Mouse (Mus musculus) urinary bladder, postnatal 10 days (tissue): ENCODE data around the gene Ptpn23.
"Not testable (repeated sequence)": the region's sequence is repeated elsewhere in the genome, so short reads cannot be mapped to it uniquely, and the experiment has no call there.

Experiments used
- DNase-seq: peaks from one replicate; pipeline ENCODE4 v3.0.0; 2022; ENCODE audit warnings: low spot score

Ptpn23 gene

GRCm38 (mm10) chr9:110408099-110408773, at the start of gene Ptpn23:
Gene Ptpn23 (minus strand): TSS chr9:110408213.
- DNase-seq: peak; percentile 92

- DNase-seq: no peak
These were observed 44.5 kb upstream of the Ptpn23 start for GRCm38 (mm10) chr9:110452523-110452922.

- DNase-seq: peak; percentile 23
These were observed 41.0 kb upstream of the Ptpn23 start for GRCm38 (mm10) chr9:110448857-110449617.

GRCm38 (mm10) chr9:110448356-110448755, 40.3 kb upstream of the Ptpn23 start:
- no peak for DNase-seq

GRCm38 (mm10) chr9:110440559-110440958, 32.5 kb upstream of the Ptpn23 start:
- DNase-seq: no peak

GRCm38 (mm10) chr9:110440049-110440448, 32.0 kb upstream of the Ptpn23 start:
- no peak for DNase-seq

GRCm38 (mm10) chr9:110436041-110436440, 28.0 kb upstream of the Ptpn23 start:
- DNase-seq: no peak

GRCm38 (mm10) chr9:110433045-110433444, 25.0 kb upstream of the Ptpn23 start:
- no peak for DNase-seq

GRCm38 (mm10) chr9:110431241-110431640, 23.2 kb upstream of the Ptpn23 start:
- DNase-seq: no peak

- DNase-seq: no peak
These were observed 11.6 kb upstream of the Ptpn23 start, which contains the start of gene Ngp for GRCm38 (mm10) chr9:110419511-110420112. Gene Ngp (plus strand): TSS chr9:110419747.

- DNase-seq: no peak
These were observed 5.8 kb upstream of the Ptpn23 start for GRCm38 (mm10) chr9:110413785-110414184.

GRCm38 (mm10) chr9:110412926-110413325, 4.9 kb upstream of the Ptpn23 start:
- DNase-seq: no peak

- DNase-seq: peak; percentile 39
These were observed 3.2 kb upstream of the Ptpn23 start for GRCm38 (mm10) chr9:110410908-110411887.

GRCm38 (mm10) chr9:110407311-110408098, 508 bp downstream of the Ptpn23 start:
- DNase-seq: no peak

- not testable (repeated sequence) for DNase-seq
These were observed 4.8 kb downstream of the Ptpn23 start for GRCm38 (mm10) chr9:110403240-110403639.

- no peak for DNase-seq
These were observed 5.3 kb downstream of the Ptpn23 start for GRCm38 (mm10) chr9:110402731-110403130.

- DNase-seq: no peak
These were observed 7.4 kb downstream of the Ptpn23 start for GRCm38 (mm10) chr9:110400650-110401049.

GRCm38 (mm10) chr9:110393295-110393694, 14.7 kb downstream of the Ptpn23 start:
- no peak for DNase-seq

GRCm38 (mm10) chr9:110390843-110391242, 17.2 kb downstream of the Ptpn23 start:
- no peak for DNase-seq

- DNase-seq: no peak
These were observed 20.0 kb downstream of the Ptpn23 start for GRCm38 (mm10) chr9:110388011-110388410.

- no peak for DNase-seq
These were observed 23.6 kb downstream of the Ptpn23 start for GRCm38 (mm10) chr9:110384369-110384929.
